Mouse (Mus musculus) intestine, embryonic 14.5 days (tissue): ENCODE data around the gene Polr3b. TPM values are rescaled to one million over a fixed set of nuclear protein-coding genes. Genes with fewer than 3 reads are reported as not detected.
A peak's percentile ranks its signal among the peaks of the same experiment; 100 is the strongest.

ENCODE experiments used
- ATAC-seq: fragments of 200-750 bp; cut with Nextera tagmentation; replicated peaks from 2 replicates; pipeline ENCODE4 v1.8.0; 2017; ENCODE audit warnings: low read depth, moderate number of reproducible peaks, moderate TSS enrichment, moderate library complexity; ENCODE audit not compliant: low FRiP score, low TSS enrichment
- DNase-seq: peaks from one replicate; pipeline ENCODE4 v3.0.0-alpha.2; 2018; ENCODE audit warnings: low spot score
- H3K27ac ChIP-seq: fragments of 300-500 bp; sonication (generic); 2 replicates; pipeline ENCODE4 v1.5.1; 2014; ENCODE audit warnings: low read depth, mild to moderate bottlenecking, control low read depth
- H3K27me3 ChIP-seq: fragments of 300-500 bp; sonication (generic); replicated peaks from 2 replicates; pipeline ENCODE4 v1.6.1; 2014; ENCODE audit warnings: low read length, control low read depth; ENCODE audit not compliant: control insufficient read depth, insufficient read depth
- H3K36me3 ChIP-seq: fragments of 300-500 bp; sonication (generic); 2 replicates; pipeline ENCODE4 v1.6.1; 2014; ENCODE audit warnings: low read length, control low read depth; ENCODE audit not compliant: control insufficient read depth, insufficient read depth
- H3K4me1 ChIP-seq: fragments of 300-500 bp; sonication (generic); replicated peaks from 2 replicates; pipeline ENCODE4 v1.6.1; 2014; ENCODE audit warnings: low read length, control low read depth, mixed read lengths; ENCODE audit not compliant: control insufficient read depth, insufficient read depth
- H3K4me2 ChIP-seq: fragments of 300-500 bp; sonication (generic); 2 replicates; pipeline ENCODE4 v1.6.1; 2014; ENCODE audit warnings: low read length
- H3K4me3 ChIP-seq: fragments of 300-500 bp; sonication (generic); 2 replicates; pipeline ENCODE4 v1.5.1; 2014; ENCODE audit warnings: low read depth, low read length, control low read depth, mixed read lengths
- H3K9ac ChIP-seq: fragments of 300-500 bp; sonication (generic); 2 replicates; pipeline ENCODE4 v1.6.1; 2014; ENCODE audit warnings: mild to moderate bottlenecking, low read length
- H3K9me3 ChIP-seq: fragments of 300-500 bp; sonication (generic); 2 replicates; pipeline ENCODE4 v1.6.1; 2016; ENCODE audit warnings: low read length, control low read depth; ENCODE audit not compliant: control insufficient read depth
- WGBS: fragments of 180-500 bp; shearing (Covaris S2); extraction: QIAGEN DNeasy Blood & Tissue Kit; methylation state at CpG from one replicate; pipeline ENCODE4 v1.1.7; 2014; 5-methylcytosine and 5-hydroxymethylcytosine counted together
- polyA plus RNA-seq: library from polyadenylated mRNA; unstranded; fragments of >200 nt; fragmentation: Nextera tagmentation; extraction: Ambion mirVana; gene quantifications from 2 replicates; pipeline ENCODE4 v1.2.1, GENCODE M21; 2014

Gene Polr3b
- polyA plus RNA-seq, 1 experiment from 2014 or later = 16.0 TPM

GRCm38 (mm10) chr10:84659281-84659680 is 37.2 kb downstream of the Polr3b start:
- ATAC-seq (no peak), DNase-seq (no peak)
- 93% methylated on average over 3 of the region's 3 CpGs for WGBS
- H3K9me3 ChIP-seq = no peaks in the 10 kb centered on the region
- no peaks in the 10 kb centered on the region; the same call in 1 of the 2 replicates for H3K36me3 ChIP-seq
- 0 out of 2 replicates have a peak, but pooled peaks cover 5% of the 10 kb centered on the region for H3K4me1 ChIP-seq
- H3K27me3 ChIP-seq = no peaks in the 10 kb centered on the region
- H3K4me2 ChIP-seq = no peak overlapping the region
- no peak overlapping the region for H3K27ac ChIP-seq
- H3K4me3 ChIP-seq = no peak overlapping the region
- H3K9ac ChIP-seq = no peak overlapping the region

- DNase-seq = no peak
- ATAC-seq = no peak
- WGBS = 94% methylated on average over 6 of the region's 6 CpGs
Measured at GRCm38 (mm10) chr10:84662138-84662537, 40.0 kb downstream of the Polr3b start.

GRCm38 (mm10) chr10:84665713-84666260 is 43.7 kb downstream of the Polr3b start:
- Histone ChIP-seq H3K27ac (no peak overlapping the region), H3K4me3 (no peak overlapping the region), H3K9me3 (no peaks in the 10 kb centered on the region), H3K9ac (no peak overlapping the region), H3K27me3 (no peaks in the 10 kb centered on the region), H3K4me2 (no peak overlapping the region), H3K36me3 (peaks cover 8% of the 10 kb centered on the region; the same call in 1 of the 2 replicates), H3K4me1 (no peaks in the 10 kb centered on the region)
- DNase-seq = no peak
- WGBS = 39% methylated on average over 3 of the region's 3 CpGs
- ATAC-seq = no peak

More at GRCm38 (mm10) chr10:84662138-84662537, 40.0 kb downstream of the Polr3b start:
- Histone ChIP-seq H3K4me3 (no peak overlapping the region), H3K9ac (no peak overlapping the region), H3K27me3 (no peaks in the 10 kb centered on the region), H3K9me3 (no peaks in the 10 kb centered on the region), H3K4me1 (0 out of 2 replicates have a peak, but pooled peaks cover 5% of the 10 kb centered on the region), H3K4me2 (no peak overlapping the region), H3K36me3 (no peaks in the 10 kb centered on the region), H3K27ac (no peak overlapping the region)

- DNase-seq (no peak), ATAC-seq (no peak)
- Histone ChIP-seq H3K4me1 (no peaks in the 10 kb centered on the region), H3K27me3 (no peaks in the 10 kb centered on the region), H3K9ac (no peak overlapping the region), H3K36me3 (peaks cover 61% of the 10 kb centered on the region), H3K4me2 (no peak overlapping the region), H3K9me3 (no peaks in the 10 kb centered on the region), H3K27ac (no peak overlapping the region), H3K4me3 (no peak overlapping the region)
Measured at GRCm38 (mm10) chr10:84675653-84676052, 53.6 kb downstream of the Polr3b start.

- ATAC-seq (no peak), DNase-seq (no peak)
- Histone ChIP-seq H3K4me1 (no peaks in the 10 kb centered on the region), H3K4me3 (no peak overlapping the region), H3K9me3 (no peaks in the 10 kb centered on the region), H3K9ac (no peak overlapping the region), H3K4me2 (no peak overlapping the region), H3K36me3 (peaks cover 57% of the 10 kb centered on the region), H3K27ac (no peak overlapping the region), H3K27me3 (no peaks in the 10 kb centered on the region)
- WGBS = 88% methylated on average over 8 of the region's 8 CpGs
Measured at GRCm38 (mm10) chr10:84676511-84676910, 54.4 kb downstream of the Polr3b start.

- Histone ChIP-seq H3K27me3 (no peaks in the 10 kb centered on the region), H3K4me1 (no peaks in the 10 kb centered on the region), H3K9ac (no peak overlapping the region), H3K4me3 (no peak overlapping the region), H3K36me3 (peaks cover 54% of the 10 kb centered on the region), H3K27ac (no peak overlapping the region), H3K9me3 (no peaks in the 10 kb centered on the region), H3K4me2 (no peak overlapping the region)
- ATAC-seq = no peak
- WGBS = 86% methylated on average over 3 of the region's 3 CpGs
- no peak for DNase-seq
Measured at GRCm38 (mm10) chr10:84677871-84678270, 55.8 kb downstream of the Polr3b start.

- DNase-seq (no peak), ATAC-seq (no peak)
- Histone ChIP-seq H3K4me1 (no peaks in the 10 kb centered on the region), H3K4me2 (no peak overlapping the region), H3K27me3 (no peaks in the 10 kb centered on the region), H3K27ac (no peak overlapping the region), H3K9ac (no peak overlapping the region), H3K36me3 (peaks cover 49% of the 10 kb centered on the region), H3K9me3 (no peaks in the 10 kb centered on the region), H3K4me3 (no peak overlapping the region)
- 90% methylated on average over 4 of the region's 4 CpGs for WGBS
Measured at GRCm38 (mm10) chr10:84678441-84678840, 56.3 kb downstream of the Polr3b start.

GRCm38 (mm10) chr10:84685444-84686121 is 63.5 kb downstream of the Polr3b start:
- 0 out of 2 replicates have a peak overlapping the region, but pooled peaks have one; percentile 1 for H3K27ac ChIP-seq
- no peak for ATAC-seq
- WGBS = 57% methylated on average over 8 of the region's 8 CpGs

GRCm38 (mm10) chr10:84686122-84686497 is 64.0 kb downstream of the Polr3b start:
- Histone ChIP-seq H3K27me3 (no peaks in the 10 kb centered on the region), H3K4me3 (no peak overlapping the region), H3K9me3 (no peaks in the 10 kb centered on the region), H3K27ac (no peak overlapping the region), H3K36me3 (0 out of 2 replicates have a peak, but pooled peaks cover 6% of the 10 kb centered on the region), H3K4me1 (no peaks in the 10 kb centered on the region; the same call in 1 of the 2 replicates), H3K9ac (no peak overlapping the region), H3K4me2 (no peak overlapping the region)
- DNase-seq = no peak
- ATAC-seq = no peak
- WGBS = 44% methylated on average over 9 of the region's 9 CpGs

More at GRCm38 (mm10) chr10:84685444-84686121, 63.5 kb downstream of the Polr3b start:
- Histone ChIP-seq H3K4me3 (no peak overlapping the region), H3K36me3 (0 out of 2 replicates have a peak, but pooled peaks cover 8% of the 10 kb centered on the region), H3K9me3 (no peaks in the 10 kb centered on the region), H3K27me3 (no peaks in the 10 kb centered on the region), H3K4me2 (no peak overlapping the region), H3K9ac (no peak overlapping the region), H3K4me1 (no peaks in the 10 kb centered on the region; the same call in 1 of the 2 replicates)
- DNase-seq = no peak
